Mouse (Mus musculus) R1 (cell line): Measurements from ENCODE around the gene Zfp426.

Experiments used
- DNase-seq: peaks from one replicate; pipeline ENCODE4 v3.0.0-alpha.2; 2018; ENCODE audit warnings: low read depth, low spot score

Zfp426 gene

DNA sequence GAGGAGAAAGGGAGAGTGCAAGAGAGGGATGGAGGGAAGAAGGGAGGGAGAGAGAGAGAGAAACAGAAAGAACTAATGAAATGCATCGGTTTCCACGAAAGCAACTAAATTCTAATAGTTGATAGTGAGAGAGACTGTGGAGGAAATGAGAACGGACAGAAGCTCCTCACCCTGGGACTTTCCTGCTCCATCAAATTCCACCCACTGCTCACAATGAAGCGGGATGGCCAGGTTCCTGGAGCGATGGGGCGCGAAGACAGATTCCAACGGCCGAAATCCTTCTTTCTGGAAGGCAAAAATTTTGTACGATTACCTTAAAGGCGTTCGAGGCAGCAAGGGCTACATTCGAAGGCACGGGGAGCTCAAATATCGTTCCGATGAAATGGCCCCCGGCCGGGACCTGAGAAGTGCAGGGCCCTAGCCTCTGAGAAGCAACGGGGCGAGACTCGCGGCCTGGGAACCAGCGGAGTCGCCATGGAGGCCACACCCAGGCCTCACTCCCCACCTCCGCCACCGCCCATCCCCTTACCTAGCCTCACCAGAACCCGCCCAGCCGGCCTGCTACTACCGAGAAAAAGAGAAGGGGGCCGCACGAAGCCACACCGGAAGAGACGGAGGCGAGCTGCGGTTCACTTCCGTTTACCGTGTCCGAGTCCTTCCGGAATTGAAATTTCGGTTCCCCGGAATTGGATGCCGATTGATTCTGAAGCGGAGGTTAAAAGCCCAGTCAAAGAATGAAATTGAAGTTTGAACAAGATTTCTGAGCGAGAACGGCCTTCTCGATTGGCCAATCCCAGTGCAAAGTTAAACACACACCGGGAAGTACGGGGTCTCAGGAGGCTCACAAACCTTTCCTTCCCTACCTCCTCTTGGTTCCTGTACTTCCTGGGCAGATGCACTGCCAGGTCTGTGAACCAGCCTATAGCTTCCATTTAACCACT lies 32.9 kb downstream of the Zfp426 start, which contains the start of gene Zfp26:
Gene Zfp26 (minus strand): TSS at position 786 of the 941 bp plus-strand sequence.
- DNase-seq: peak; percentile 91

DNA sequence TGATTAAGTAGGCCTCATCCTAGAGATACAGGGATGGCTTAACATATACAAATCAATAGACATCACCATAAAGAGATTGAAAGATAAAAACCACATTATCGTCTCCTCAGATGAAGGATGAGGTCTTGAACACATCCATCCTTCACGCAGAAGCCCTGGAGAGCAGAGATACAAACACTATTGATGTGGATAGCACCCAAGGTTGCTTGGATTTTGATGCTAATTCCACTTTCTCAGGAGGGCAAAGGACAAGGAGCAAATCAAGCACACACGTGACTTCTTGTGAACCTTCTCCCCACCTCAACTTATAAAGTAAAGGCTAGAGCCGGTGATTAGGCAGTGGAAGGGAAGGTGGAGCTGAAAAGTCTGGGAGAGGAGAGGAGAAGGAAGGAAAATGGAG lies 38.9 kb downstream of the Zfp426 start:
- DNase-seq: peak; percentile 73

- no peak for DNase-seq
Measured at GRCm38 (mm10) chr9:20451493-20451892, 41.1 kb downstream of the Zfp426 start.

DNA sequence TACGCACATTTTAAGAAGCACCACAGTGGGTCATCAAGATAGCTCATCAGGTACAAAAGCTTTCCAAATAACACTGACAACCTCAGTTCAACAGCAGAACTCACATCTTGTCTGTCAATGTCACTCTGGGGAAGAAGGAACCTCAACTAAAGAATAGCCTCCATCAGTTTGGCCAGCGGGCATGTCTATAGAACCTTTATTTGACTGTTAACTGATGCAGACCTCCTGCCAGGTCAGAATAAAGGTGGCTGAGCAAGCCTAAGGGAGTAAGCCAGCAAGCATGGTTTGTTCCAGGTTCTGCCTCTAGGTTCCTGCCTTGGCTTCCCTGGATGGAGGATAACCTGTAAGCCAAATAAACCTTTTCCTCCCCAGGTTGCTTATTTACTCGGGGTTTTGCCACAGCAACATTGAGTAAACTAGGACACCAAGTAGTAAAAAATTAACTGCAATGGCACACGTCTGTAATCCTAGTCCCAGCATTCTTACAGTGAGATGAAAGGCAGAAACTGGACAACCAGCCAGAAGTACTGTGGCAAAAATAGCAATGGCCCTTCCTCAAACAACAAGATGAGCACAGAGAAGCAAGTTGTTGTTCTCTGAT lies 49.3 kb downstream of the Zfp426 start:
- DNase-seq: peak; percentile 75

DNA sequence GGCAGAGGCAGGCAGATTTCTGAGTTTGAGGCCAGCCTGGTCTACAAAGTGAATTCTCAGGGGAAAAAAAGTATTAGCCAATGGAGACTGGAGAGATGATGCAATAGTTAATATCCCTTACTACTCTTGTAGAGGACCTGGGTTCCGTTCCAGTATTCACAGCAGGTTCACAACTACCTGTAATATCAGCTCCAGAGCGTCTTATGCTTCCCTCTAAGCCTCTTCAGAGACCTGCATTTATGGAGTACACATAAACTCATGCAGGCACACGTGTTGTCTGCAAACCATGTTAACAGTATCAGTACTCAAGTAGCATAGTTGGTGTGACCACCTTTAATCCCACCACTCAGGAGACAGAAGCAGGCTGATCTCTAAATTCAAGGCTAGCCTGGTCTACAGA lies 62.5 kb downstream of the Zfp426 start:
- no peak for DNase-seq
